ENCODE assay signal across 8 mouse cellular contexts in the genomic region with DNA sequence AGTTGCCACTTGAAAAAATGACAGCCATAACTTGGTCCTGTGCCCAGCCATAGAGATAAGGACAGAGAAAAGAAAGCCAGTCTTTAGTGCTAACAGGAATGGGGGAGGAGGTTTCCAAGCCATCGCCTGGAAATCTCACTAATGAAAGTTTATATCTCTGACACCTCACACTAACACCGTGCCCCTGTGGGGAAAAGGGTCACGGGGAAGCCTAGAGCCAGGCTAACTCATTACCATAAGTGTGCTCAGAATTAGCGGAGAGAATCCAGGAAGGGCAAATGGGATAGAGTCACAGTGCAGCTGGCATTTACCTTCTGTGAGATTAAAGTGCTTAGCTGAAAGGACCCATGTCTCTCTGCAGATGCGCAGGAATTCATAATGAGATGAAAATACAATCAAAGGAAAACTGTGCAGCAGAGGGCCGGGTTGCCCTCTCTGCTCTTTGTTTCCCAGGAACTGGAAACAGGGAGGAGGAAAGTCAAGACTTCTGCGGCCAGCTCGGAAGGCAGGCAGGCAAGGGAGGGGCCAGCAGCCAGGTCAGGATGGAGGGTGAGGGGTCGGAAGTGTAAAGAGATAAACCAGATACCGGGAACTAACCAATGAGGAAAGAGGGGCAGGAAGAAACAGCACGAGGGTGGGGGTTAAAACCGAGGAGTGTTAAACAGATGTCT.
A peak's percentile ranks its signal among the peaks of the same experiment; 100 is the strongest.
DNase-seq lines count a peak whose midpoint lies in the region; ATAC-seq and TF ChIP-seq lines count a peak whose summit lies in the region.

No protein-coding gene starts in this region.

- peak overlapping the region; percentile 46 for H3K4me2 ChIP-seq in forebrain, embryonic 15.5 days (replicated peaks)

- peak overlapping the region; percentile 61 for H3K27ac ChIP-seq in forebrain, embryonic 15.5 days (replicated peaks)

- no peaks in the 10 kb centered on the region for H3K36me3 ChIP-seq in forebrain, embryonic 15.5 days

- peak; percentile 78 for ATAC-seq in forebrain, embryonic 15.5 days (replicated peaks)

- DNase-seq in adrenal gland, adult (ENCODE audit: inconsistent age in 2 of 2, low spot score in 1 of 2), result peak; percentile 9 to 64
- DNase-seq in adrenal gland, adult 8-10 months, result no peak
- DNase-seq in brain, embryonic 14.5 days (ENCODE audit: low read depth), result peak; percentile 85
- peak; percentile 39 for DNase-seq in hindlimb bud, embryonic 11.5 days (ENCODE audit: extremely low spot score, low read depth, low spot score)
- DNase-seq in lung, postnatal 4 days, result peak; percentile 24 to 39
- peak; percentile 6 for DNase-seq in thymus, adult 18-20 months
- DNase-seq in layer of hippocampus, postnatal 14 days (ENCODE audit: low spot score in 2 of 2), result no peak

- no peaks in the 10 kb centered on the region for H3K9me3 ChIP-seq in forebrain, embryonic 15.5 days

- no peak for TF ChIP-seq POLR2A in brain, embryonic 14.5 days (IDR thresholded peaks at IDR 0.05; ENCODE audit: borderline replicate concordance, extremely low read depth, insufficient read depth, insufficient read length, poor library complexity, severe bottlenecking)

- H3K4me1 ChIP-seq in forebrain, embryonic 15.5 days, result peaks cover 17% of the 10 kb centered on the region

- TF ChIP-seq CTCF in brain, embryonic 14.5 days (IDR thresholded peaks at IDR 0.05; ENCODE audit: borderline replicate concordance, extremely low read depth, insufficient read depth, insufficient read length), result no peak

- no peaks in the 10 kb centered on the region for H3K27me3 ChIP-seq in forebrain, embryonic 15.5 days

- no peak overlapping the region; the same call in 1 of the 2 replicates for H3K9ac ChIP-seq in forebrain, embryonic 15.5 days (replicated peaks)

- WGBS in forebrain, embryonic 15.5 days, result 1% methylated on average over 12 of the region's 12 CpGs

- peak overlapping the region; percentile 30 for H3K4me3 ChIP-seq in forebrain, embryonic 15.5 days

Comparison
In these comparisons a context has a peak if more than half of its experiments do, and no peak if none do; other contexts are left out.
1. DNase-seq: peak in adrenal gland, adult (2 of 2), brain, embryonic 14.5 days (single experiment), hindlimb bud, embryonic 11.5 days (single experiment), lung, postnatal 4 days (2 of 2) and thymus, adult 18-20 months (2 of 2); none in adrenal gland, adult 8-10 months (single experiment) and layer of hippocampus, postnatal 14 days (0 of 2).